Mouse (Mus musculus) megakaryocyte, embryonic 14.5 days (primary cell): ENCODE results near the gene Atg7. TPM values are rescaled to one million over a fixed set of nuclear protein-coding genes. Genes with fewer than 3 reads are reported as not detected.

Source experiments
- H3K27me3 ChIP-seq: replicated peaks from 2 replicates; pipeline ENCODE3; 2012; ENCODE audit warnings: inconsistent platforms
- H3K36me3 ChIP-seq: replicated peaks from 2 replicates; pipeline ENCODE3; 2012; ENCODE audit warnings: low read length, inconsistent platforms, mixed read lengths
- H3K4me1 ChIP-seq: 2 replicates; pipeline ENCODE4 v1.6.1; 2012; ENCODE audit warnings: inconsistent platforms
- H3K4me3 ChIP-seq: replicated peaks from 2 replicates; pipeline ENCODE3; 2012; ENCODE audit warnings: moderate library complexity, mild to moderate bottlenecking, inconsistent platforms
- H3K9me3 ChIP-seq: 2 replicates; pipeline ENCODE4 v1.6.1; 2012; ENCODE audit warnings: inconsistent platforms
- FLI1 ChIP-seq: IDR thresholded peaks from 2 replicates; pipeline ENCODE4 v1.6.1; 2012; ENCODE audit warnings: low read length, inconsistent platforms, mixed read lengths
- GATA1 ChIP-seq: IDR thresholded peaks from 3 replicates; pipeline ENCODE4 v1.6.1; 2012; ENCODE audit warnings: mixed read lengths, low read length, inconsistent platforms, borderline replicate concordance
- polyA plus RNA-seq: library from polyadenylated mRNA; stranded (reverse); fragments of >175 nt; gene quantifications from 2 replicates; pipeline ENCODE4 v1.2.3, GENCODE M21; 2012; ENCODE audit warnings: low replicate concordance; ENCODE audit not compliant: insufficient read depth

Atg7 gene
- polyA plus RNA-seq, 1 experiment: 92.9 TPM

- Histone ChIP-seq H3K4me3 (peak overlapping the region; percentile 34), H3K4me1 (peaks cover 95% of the 10 kb centered on the region), H3K36me3 (peaks cover 80% of the 10 kb centered on the region), H3K9me3 (no peaks in the 10 kb centered on the region), H3K27me3 (no peaks in the 10 kb centered on the region)
- no peak for TF ChIP-seq FLI1
- no peak for TF ChIP-seq GATA1
These were observed 249.5 kb downstream of the Atg7 start for GRCm38 (mm10) chr6:114892363-114892762.

- Histone ChIP-seq H3K4me3 (peak overlapping the region; percentile 89), H3K27me3 (no peaks in the 10 kb centered on the region), H3K36me3 (peaks cover 78% of the 10 kb centered on the region), H3K4me1 (peaks cover 95% of the 10 kb centered on the region), H3K9me3 (no peaks in the 10 kb centered on the region)
- no peak for TF ChIP-seq FLI1
- peak; percentile 76; the same call in 2 of the 3 replicates for TF ChIP-seq GATA1
These were observed 250.7 kb downstream of the Atg7 start for GRCm38 (mm10) chr6:114893427-114894209.

- peaks cover 78% of the 10 kb centered on the region for H3K36me3 ChIP-seq
- peaks cover 98% of the 10 kb centered on the region for H3K4me1 ChIP-seq
- peak overlapping the region; percentile 89 for H3K4me3 ChIP-seq
- TF ChIP-seq GATA1 (no peak), FLI1 (no peak)
- no peaks in the 10 kb centered on the region for H3K27me3 ChIP-seq
- no peaks in the 10 kb centered on the region for H3K9me3 ChIP-seq
These were observed 251.7 kb downstream of the Atg7 start for GRCm38 (mm10) chr6:114894548-114895106.

GRCm38 (mm10) chr6:114895191-114895590 is 252.3 kb downstream of the Atg7 start:
- H3K4me3 ChIP-seq: no peak overlapping the region
- peaks cover 81% of the 10 kb centered on the region for H3K36me3 ChIP-seq
- H3K9me3 ChIP-seq: no peaks in the 10 kb centered on the region
- peaks cover 100% of the 10 kb centered on the region for H3K4me1 ChIP-seq
- TF ChIP-seq GATA1 (no peak), FLI1 (no peak)
- no peaks in the 10 kb centered on the region for H3K27me3 ChIP-seq

- peaks cover 100% of the 10 kb centered on the region for H3K4me1 ChIP-seq
- TF ChIP-seq FLI1 (no peak), GATA1 (no peak)
- H3K36me3 ChIP-seq: peaks cover 75% of the 10 kb centered on the region
- H3K9me3 ChIP-seq: no peaks in the 10 kb centered on the region
- no peak overlapping the region for H3K4me3 ChIP-seq
- no peaks in the 10 kb centered on the region for H3K27me3 ChIP-seq
These were observed 253.4 kb downstream of the Atg7 start for GRCm38 (mm10) chr6:114896281-114896680.

GRCm38 (mm10) chr6:114898949-114899348 is 256.1 kb downstream of the Atg7 start:
- Histone ChIP-seq H3K9me3 (no peaks in the 10 kb centered on the region), H3K27me3 (no peaks in the 10 kb centered on the region), H3K4me1 (peaks cover 100% of the 10 kb centered on the region), H3K36me3 (peaks cover 83% of the 10 kb centered on the region), H3K4me3 (peak overlapping the region; percentile 89)
- no peak for TF ChIP-seq GATA1
- TF ChIP-seq FLI1: no peak

- no peaks in the 10 kb centered on the region for H3K9me3 ChIP-seq
- H3K4me1 ChIP-seq: peaks cover 100% of the 10 kb centered on the region
- H3K36me3 ChIP-seq: peaks cover 86% of the 10 kb centered on the region
- H3K4me3 ChIP-seq: peak overlapping the region; percentile 89
- TF ChIP-seq FLI1 (no peak), GATA1 (no peak)
- no peaks in the 10 kb centered on the region for H3K27me3 ChIP-seq
These were observed 256.8 kb downstream of the Atg7 start for GRCm38 (mm10) chr6:114899652-114900051.

- no peak for TF ChIP-seq GATA1
- no peak for TF ChIP-seq FLI1
- peak overlapping the region; percentile 89 for H3K4me3 ChIP-seq
- H3K36me3 ChIP-seq: peaks cover 86% of the 10 kb centered on the region
- no peaks in the 10 kb centered on the region for H3K9me3 ChIP-seq
- no peaks in the 10 kb centered on the region for H3K27me3 ChIP-seq
- peaks cover 100% of the 10 kb centered on the region for H3K4me1 ChIP-seq
These were observed 257.3 kb downstream of the Atg7 start for GRCm38 (mm10) chr6:114900194-114900593.

- no peak for TF ChIP-seq GATA1
- TF ChIP-seq FLI1: no peak
- H3K36me3 ChIP-seq: peaks cover 86% of the 10 kb centered on the region
- H3K4me1 ChIP-seq: peaks cover 100% of the 10 kb centered on the region
- no peaks in the 10 kb centered on the region for H3K27me3 ChIP-seq
- H3K9me3 ChIP-seq: no peaks in the 10 kb centered on the region
- H3K4me3 ChIP-seq: peak overlapping the region; percentile 88
These were observed 258.5 kb downstream of the Atg7 start for GRCm38 (mm10) chr6:114901321-114901824.

- Histone ChIP-seq H3K4me1 (peaks cover 100% of the 10 kb centered on the region), H3K36me3 (peaks cover 84% of the 10 kb centered on the region), H3K9me3 (no peaks in the 10 kb centered on the region), H3K4me3 (peak overlapping the region; percentile 88), H3K27me3 (no peaks in the 10 kb centered on the region)
- TF ChIP-seq FLI1 (no peak), GATA1 (no peak)
These were observed 259.0 kb downstream of the Atg7 start for GRCm38 (mm10) chr6:114901921-114902320.
